Mouse (Mus musculus): ENCODE results near the gene Tor1aip2. TPM values are rescaled to one million over a fixed set of nuclear protein-coding genes. Genes with fewer than 3 reads are reported as not detected.

Gene Tor1aip2
- total RNA-seq, 2 experiments from 2014 or later = 54.7 to 63.6 TPM

GRCm38 (mm10) chr1:156112142-156112541 is 76.9 kb downstream of the Tor1aip2 start:
- DNase-seq = no peak

DNA sequence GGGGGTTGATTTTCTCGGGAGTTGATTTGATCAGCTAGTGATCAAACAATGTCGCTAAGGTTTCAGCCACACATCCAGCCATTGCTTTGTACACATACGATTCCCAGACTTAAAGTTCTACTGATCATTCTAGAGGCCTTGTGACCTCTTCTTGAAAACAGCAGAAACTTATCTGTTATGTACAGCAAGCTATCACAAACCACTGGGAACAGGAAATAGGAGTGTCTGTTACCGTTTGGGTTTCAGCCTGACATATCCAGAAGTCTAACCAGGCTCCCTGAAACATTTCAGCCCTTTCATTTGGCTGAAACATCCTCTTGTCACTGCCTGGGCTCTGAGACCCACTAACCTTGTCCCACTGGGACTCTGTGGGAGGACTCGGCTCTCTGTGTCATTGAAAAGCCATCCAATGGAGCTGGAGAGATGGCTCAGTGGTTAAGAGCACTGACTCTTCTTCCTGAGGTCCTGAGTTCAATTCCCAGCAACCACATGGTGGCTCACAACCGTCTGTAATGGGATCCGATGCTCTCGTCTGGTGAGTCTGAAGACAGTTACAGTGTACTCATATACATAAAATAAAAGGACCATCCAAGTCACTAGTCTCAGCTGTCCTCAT is 78.8 kb downstream of the Tor1aip2 start:
- DNase-seq = no peak

DNA sequence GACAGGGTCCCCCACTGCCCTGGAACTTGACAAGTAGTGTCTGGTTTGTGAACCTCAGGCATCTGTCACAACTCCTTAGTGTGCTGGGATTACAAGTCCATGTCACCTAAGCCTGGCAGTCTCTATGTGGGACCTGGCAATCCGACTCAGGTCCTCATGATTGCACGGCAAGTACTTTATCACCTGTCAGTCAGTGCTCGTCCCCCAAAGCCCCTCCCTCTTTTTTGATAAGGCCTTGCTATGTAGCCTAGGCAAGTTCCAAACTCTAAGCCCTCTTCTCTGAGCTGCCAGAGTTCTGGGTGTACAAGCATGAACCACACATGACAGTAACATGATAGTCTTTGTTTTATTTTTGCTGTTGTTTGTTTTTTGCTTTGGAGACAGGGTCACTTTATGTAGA is 81.6 kb downstream of the Tor1aip2 start:
- DNase-seq = no peak

Other genes with a start within 250 kb of the Tor1aip2 start
- gene Qsox1, start 222.5 kb upstream of the Tor1aip2 start, total RNA-seq (2021) = 10 to 100 TPM; 28.0 to 30.4 TPM
- gene Cep350, start 62.1 kb upstream of the Tor1aip2 start, total RNA-seq (2021) = 10 to 100 TPM; 47.4 to 51.9 TPM
- gene Tor1aip1, start 1.1 kb downstream of the Tor1aip2 start, total RNA-seq (2021) = 10 to 100 TPM; 33.6 to 34.8 TPM
- 10 to 100 TPM; 15.5 to 17.3 TPM for gene Fam163a, start 169.6 kb downstream of the Tor1aip2 start, total RNA-seq (2021)